Mouse (Mus musculus): ENCODE results near the gene Olfr5.
"Not testable (repeated sequence)": the region's sequence is repeated elsewhere in the genome, so short reads cannot be mapped to it uniquely, and the experiment has no call there.

Gene Olfr5
- long read RNA-seq, experiment 1 = 0 reads
- long read RNA-seq, experiment 2 = 0 reads

- intact Hi-C loops (cut with DNase I) = no loop called here
These were observed at the start of gene Olfr5 for GRCm38 (mm10) chr7:6486841-6487240. Gene Olfr5, minus strand, starts transcription at chr7:6486941.

- intact Hi-C loops (cut with DNase I) = no loop called here
These were observed 39.4 kb upstream of the Olfr5 start for GRCm38 (mm10) chr7:6526141-6526540.

DNA sequence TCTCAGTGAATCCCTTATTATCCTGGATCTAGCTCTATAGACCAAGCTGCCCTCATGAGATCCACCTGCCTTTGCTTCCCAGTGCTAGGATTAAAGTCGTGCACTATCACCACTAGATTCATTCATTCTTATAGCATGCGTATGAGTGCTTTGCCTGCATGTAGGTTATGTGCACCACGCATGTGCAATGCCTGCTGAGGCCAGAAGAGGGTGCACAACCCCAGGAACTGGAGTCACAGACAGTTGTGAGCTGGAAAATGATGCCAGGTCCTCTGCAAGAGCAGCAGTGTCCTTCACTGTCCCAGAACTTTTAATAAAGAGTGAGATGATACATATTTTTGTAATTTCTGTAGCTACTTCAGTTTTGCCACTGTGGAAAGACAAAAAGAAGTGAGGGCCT lies 38.3 kb upstream of the Olfr5 start:
- intact Hi-C loops (cut with DNase I) = no loop called here

DNA sequence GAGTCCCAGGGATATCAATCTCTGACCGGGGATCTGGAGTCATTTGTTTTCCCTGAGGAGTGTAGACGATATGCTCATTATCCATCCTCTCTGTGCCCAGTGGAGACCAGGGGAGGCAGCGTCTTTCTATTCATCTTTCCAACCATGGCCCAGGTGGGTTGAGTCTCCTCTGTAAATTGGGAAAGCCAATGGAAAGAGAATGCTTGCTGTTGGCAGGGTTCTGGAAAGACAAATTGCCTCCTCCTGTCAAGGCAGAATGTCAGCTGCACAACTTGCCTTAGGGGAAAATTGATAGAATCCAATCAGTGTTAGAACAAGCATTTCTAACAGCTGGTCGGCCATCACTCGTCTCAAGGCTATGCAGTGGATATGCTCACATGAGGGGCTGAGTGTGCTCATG lies 36.1 kb upstream of the Olfr5 start, which contains the start of gene Olfr1349:
Gene Olfr1349 (minus strand): TSS at position 101 of the 400 bp plus-strand sequence.
- intact Hi-C loops (cut with DNase I) = no loop called here

- intact Hi-C loops (cut with DNase I) = no loop called here
These were observed 34.9 kb upstream of the Olfr5 start for GRCm38 (mm10) chr7:6521666-6522065.

DNA sequence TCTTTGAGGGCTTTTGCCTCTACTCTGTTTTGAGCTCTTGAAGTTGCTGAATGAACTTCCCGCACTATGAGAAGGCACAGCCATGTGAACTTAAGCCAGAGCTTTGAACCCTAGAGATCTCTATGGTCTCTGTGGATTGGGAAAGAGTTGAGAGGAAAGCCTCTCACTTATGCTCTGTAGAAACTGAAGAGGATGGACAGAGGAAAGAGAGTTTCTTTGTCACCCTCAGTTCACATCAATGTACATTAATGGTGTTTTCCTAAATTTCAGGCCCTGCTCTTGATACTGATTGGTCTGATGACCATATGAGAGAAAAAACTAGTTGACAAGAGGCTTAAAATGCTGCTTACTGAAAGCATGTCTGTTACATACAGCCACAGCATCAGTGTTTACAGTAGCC lies 21.9 kb upstream of the Olfr5 start, which contains the start of gene Olfr1348:
Gene Olfr1348 (minus strand): TSS at position 101 of the 400 bp plus-strand sequence.
- intact Hi-C loops (cut with DNase I) = no loop called here

DNA sequence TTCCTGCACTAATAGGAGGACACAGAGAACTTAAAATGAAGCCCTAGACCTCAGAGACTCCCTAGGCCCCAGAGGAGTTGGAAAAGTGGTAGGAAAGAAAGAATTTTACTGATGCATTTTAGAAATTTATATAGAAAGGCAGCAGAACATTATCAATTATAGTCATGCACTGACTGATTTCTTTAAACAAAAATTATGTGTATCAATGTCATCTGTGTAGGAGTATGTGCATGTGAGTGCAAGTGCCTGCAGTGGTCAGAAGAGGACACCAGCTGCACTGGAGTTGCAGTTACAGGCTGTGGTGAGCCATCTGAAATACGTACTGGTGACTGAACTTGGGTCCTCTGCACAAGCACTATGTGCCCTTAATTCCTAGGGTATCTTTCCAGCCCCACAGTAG lies 12.9 kb upstream of the Olfr5 start, which contains the start of gene Olfr1347:
Gene Olfr1347 (minus strand): TSS at position 101 of the 400 bp plus-strand sequence.
- intact Hi-C loops (cut with DNase I) = no loop called here

DNA sequence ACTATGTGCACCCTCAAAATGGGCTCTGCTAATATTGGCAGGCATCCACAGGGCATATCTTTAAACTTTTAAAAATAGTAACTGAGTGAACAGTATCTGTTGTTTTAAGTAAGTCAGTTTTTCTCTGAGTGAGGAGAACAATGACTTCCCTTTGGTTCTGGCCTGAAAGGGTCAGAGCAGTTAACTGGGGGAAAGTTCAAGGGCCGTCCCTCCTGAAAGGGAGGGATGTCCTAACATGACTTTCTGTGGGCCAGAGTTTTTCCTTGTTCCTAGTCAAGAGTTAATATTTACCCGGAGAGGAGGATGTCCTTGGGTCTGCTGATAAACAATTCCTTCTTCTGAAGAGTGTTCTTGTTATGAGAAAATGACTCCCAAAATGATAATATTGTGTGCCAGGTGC lies 9.1 kb downstream of the Olfr5 start:
- intact Hi-C loops (cut with DNase I) = not testable (repeated sequence)

GRCm38 (mm10) chr7:6466951-6467350 lies 19.8 kb downstream of the Olfr5 start, which contains the start of gene Olfr1346:
Gene Olfr1346, plus strand, starts transcription at chr7:6467101.
- intact Hi-C loops (cut with DNase I) = no loop called here

- intact Hi-C loops (cut with DNase I) = no loop called here
These were observed 30.3 kb downstream of the Olfr5 start for GRCm38 (mm10) chr7:6456399-6456798.

GRCm38 (mm10) chr7:6455868-6456267 lies 30.9 kb downstream of the Olfr5 start, which contains the start of gene Olfr1336:
Gene Olfr1336, plus strand, starts transcription at chr7:6456168.
- intact Hi-C loops (cut with DNase I) = no loop called here

- intact Hi-C loops (cut with DNase I) = no loop called here
These were observed 39.0 kb downstream of the Olfr5 start for GRCm38 (mm10) chr7:6447771-6448170.

- intact Hi-C loops (cut with DNase I) = no loop called here
These were observed 45.6 kb downstream of the Olfr5 start for GRCm38 (mm10) chr7:6441173-6441572.

DNA sequence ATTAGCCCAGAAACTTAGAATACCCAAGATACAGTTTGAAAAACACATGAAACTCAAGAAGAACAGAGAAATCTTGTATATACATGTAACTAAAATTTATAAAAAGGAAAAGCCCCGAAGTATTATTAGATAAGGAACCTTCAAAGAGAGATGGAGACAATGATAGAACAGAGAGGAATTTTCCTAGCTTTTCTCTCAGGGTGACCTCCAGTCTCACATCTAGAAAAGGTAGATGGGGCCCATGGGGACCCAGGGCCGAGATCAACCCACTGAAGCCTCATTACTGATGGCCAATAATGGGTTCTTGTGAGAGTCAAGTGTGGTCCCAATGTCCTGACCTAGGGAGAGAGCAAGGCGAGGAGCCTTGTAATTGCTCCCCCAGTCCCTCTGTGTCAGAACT lies 48.4 kb downstream of the Olfr5 start, which contains the start of gene Olfr1344:
Gene Olfr1344 (plus strand): TSS at position 301 of the 400 bp plus-strand sequence.
- intact Hi-C loops (cut with DNase I) = loop anchor here (5.0 to 10.0 kb wide), 2 partner anchors 256 to 479 kb away; partner anchors contain the start of gene Zim1

- intact Hi-C loops (cut with DNase I) = loop anchor here (2.0 to 10.0 kb wide), 2 partner anchors 72 to 264 kb away; partner anchors contain the start of gene Zim1
These were observed 56.4 kb downstream of the Olfr5 start for GRCm38 (mm10) chr7:6430342-6430741.

GRCm38 (mm10) chr7:6429381-6429780 lies 57.4 kb downstream of the Olfr5 start:
- intact Hi-C loops (cut with DNase I) = no loop called here
